Mouse (Mus musculus) brain, adult 10 weeks (tissue): ENCODE data around the gene Prps2. TPM values are rescaled to one million over a fixed set of nuclear protein-coding genes. Genes with fewer than 3 reads are reported as not detected.

ENCODE experiments used
- polyA plus RNA-seq: library from polyadenylated mRNA; stranded (reverse); fragments of 350-450 nt; fragmentation: Illumina TruSeq; extraction: RNeasy Lipid Tissue Mini Kit (QIAGEN cat#74804); gene quantifications from one replicate; pipeline ENCODE4 v1.2.3, GENCODE M21; 2015; ENCODE audit warnings: low read depth, low replicate concordance

Prps2 gene
- 25.2 TPM for polyA plus RNA-seq

GRCm38 (mm10) chrX:167382047-167382853 is at the start of gene Prps2:
Prps2 (minus strand) TSS chrX:167382749.

GRCm38 (mm10) chrX:167330399-167330798 is 52.1 kb downstream of the Prps2 start, which contains the start of gene Tlr7:
Tlr7 (minus strand) TSS chrX:167330558.

Other genes starting within 250 kb of the Prps2 start
- 2,662 TPM for gene Tmsb4x, start 173.4 kb downstream of the Prps2 start, polyA plus RNA-seq
- not detected for gene Tlr8, start 118.4 kb downstream of the Prps2 start, polyA plus RNA-seq
- gene Tlr7, start 52.2 kb downstream of the Prps2 start, polyA plus RNA-seq, result 2.1 TPM